Mouse (Mus musculus) cerebellum, adult 2 months (tissue): ENCODE measurements around the gene Kalrn.

Source experiments
- CTCF ChIP-seq: fragments of 200-500 bp; IDR thresholded peaks from 2 replicates; pipeline ENCODE4 v1.5.1; 2011; ENCODE audit warnings: low read depth, mild to moderate bottlenecking, control low read depth, low read length, moderate library complexity, borderline replicate concordance; ENCODE audit not compliant: insufficient read depth
- POLR2A ChIP-seq: fragments of 200-500 bp; IDR thresholded peaks from 2 replicates; pipeline ENCODE4 v1.6.1; 2011; ENCODE audit warnings: low read length, control low read depth, borderline replicate concordance; ENCODE audit not compliant: insufficient read depth

DNA sequence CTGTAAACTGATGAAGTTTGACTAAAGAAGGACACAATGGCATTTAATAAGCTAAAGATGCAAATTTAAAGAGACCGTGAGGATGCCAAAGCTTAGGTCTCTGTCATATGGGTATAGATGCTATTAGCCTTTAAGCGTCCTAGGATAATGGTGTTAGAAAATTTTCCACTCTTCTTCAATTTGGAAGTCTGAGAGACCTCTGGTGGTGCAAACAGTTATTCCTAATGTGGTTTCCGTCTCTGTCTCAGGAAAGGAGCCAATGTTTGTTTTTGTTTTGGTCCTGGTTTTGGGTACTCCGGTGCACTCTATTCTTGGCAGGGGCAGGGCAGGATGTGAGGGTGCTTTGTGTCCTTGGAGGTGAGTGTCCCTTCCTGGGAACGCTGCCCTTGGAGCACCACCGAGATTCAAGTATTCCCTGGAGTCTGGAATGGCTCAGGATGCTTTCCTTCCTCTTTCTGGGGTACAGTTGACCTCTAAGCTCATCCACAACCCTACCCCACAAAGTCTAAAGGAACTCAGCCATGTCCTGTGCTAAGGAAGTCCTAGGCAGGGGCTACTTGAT is 646.0 kb downstream of the Kalrn start:
- TF ChIP-seq POLR2A (no peak), CTCF (no peak)
